ENCODE assay signal across 24 mouse cellular contexts in genomic region chr3:92565418-92565817, GRCm38 (mm10). TPM values are rescaled to one million over a fixed set of nuclear protein-coding genes. Genes with fewer than 3 reads are reported as not detected.
DNase-seq lines count a peak whose midpoint lies in the region; ATAC-seq and TF ChIP-seq lines count a peak whose summit lies in the region.
"Had no signal": no experiment of that assay in that cellular context is flagged by ENCODE, and none has a peak within 500 bp of the region (broad histone marks: within the 10 kb centered on the region; RNA-seq: fewer than 3 reads in every experiment).

No protein-coding gene starts in this region.

- POLR2A ChIA-PET in Patski (lab: Charles Lee) = no interaction called here

- TF ChIP-seq EP300 in liver, postnatal 0 days (IDR thresholded peaks at IDR 0.05; ENCODE audit: low read depth) = no peak

- in situ Hi-C loops in Patski (cut with MboI; ENCODE audit: low pct_unique_long_range_greater_than_20kb) = no loop called here

- H3K9me3 ChIP-seq in intestine, postnatal 0 days (ENCODE audit: control insufficient read depth) = no peaks in the 10 kb centered on the region
- no peaks in the 10 kb centered on the region for H3K9me3 ChIP-seq in intestine, embryonic 15.5 days
- H3K9me3 ChIP-seq in liver, postnatal 0 days (ENCODE audit: low read length) = no peaks in the 10 kb centered on the region
- H3K9me3 ChIP-seq: embryonic facial prominence, embryonic 15.5 days; forebrain, embryonic 10.5 days; hindbrain, embryonic 12.5 days; neural tube, embryonic 12.5 days had no signal

- no peaks in the 10 kb centered on the region for H3K36me3 ChIP-seq in intestine, postnatal 0 days (ENCODE audit: control insufficient read depth, insufficient read depth)
- H3K36me3 ChIP-seq in intestine, embryonic 15.5 days = no peaks in the 10 kb centered on the region
- H3K36me3 ChIP-seq in liver, postnatal 0 days (replicated peaks; ENCODE audit: insufficient read depth, low read length) = no peaks in the 10 kb centered on the region
- H3K36me3 ChIP-seq: embryonic facial prominence, embryonic 15.5 days; forebrain, embryonic 10.5 days; hindbrain, embryonic 12.5 days; neural tube, embryonic 12.5 days had no signal

- peak; percentile 62 for TF ChIP-seq CTCF in intestine, postnatal 0 days (IDR thresholded peaks at IDR 0.05; ENCODE audit: low read depth)
- peak; percentile 56 for TF ChIP-seq CTCF in liver, postnatal 0 days (IDR thresholded peaks at IDR 0.05; ENCODE audit: low read depth)
- TF ChIP-seq CTCF in Patski (IDR thresholded peaks at IDR 0.05) = peak; percentile 35

- H3K4me2 ChIP-seq in intestine, postnatal 0 days (replicated peaks; ENCODE audit: low read depth) = no peak overlapping the region
- no peak overlapping the region for H3K4me2 ChIP-seq in intestine, embryonic 15.5 days (replicated peaks)
- H3K4me2 ChIP-seq in liver, postnatal 0 days (ENCODE audit: low read depth, low read length) = no peak overlapping the region
- H3K4me2 ChIP-seq: embryonic facial prominence, embryonic 15.5 days; heart, embryonic 11.5 days; hindbrain, embryonic 12.5 days; neural tube, embryonic 12.5 days had no signal

- no peak for ATAC-seq in intestine, postnatal 0 days
- ATAC-seq in intestine, embryonic 15.5 days = no peak
- ATAC-seq in liver, postnatal 0 days = no peak
- ATAC-seq in Patski = no peak
- ATAC-seq: activated CD4-positive, CD25-positive, alpha-beta regulatory T cell, adult 4 months had no signal

- H3K9ac ChIP-seq in intestine, postnatal 0 days (ENCODE audit: low read depth, low read length) = no peak overlapping the region
- no peak overlapping the region for H3K9ac ChIP-seq in intestine, embryonic 15.5 days
- no peak overlapping the region for H3K9ac ChIP-seq in liver, postnatal 0 days (replicated peaks)
- H3K9ac ChIP-seq: embryonic facial prominence, embryonic 15.5 days; hindbrain, embryonic 12.5 days; liver, embryonic 14.5 days; neural tube, embryonic 12.5 days had no signal

- no peak overlapping the region for H3K27ac ChIP-seq in intestine, postnatal 0 days (ENCODE audit: low read depth, low read length)
- no peak overlapping the region for H3K27ac ChIP-seq in intestine, embryonic 15.5 days
- H3K27ac ChIP-seq in liver, postnatal 0 days (ENCODE audit: low read depth) = no peak overlapping the region
- H3K27ac ChIP-seq: embryonic facial prominence, embryonic 15.5 days; forebrain, embryonic 10.5 days; gastrocnemius, adult 2 months; hindbrain, embryonic 12.5 days; liver, embryonic 14.5 days; neural tube, embryonic 12.5 days had no signal

- H3K4me3 ChIP-seq in intestine, postnatal 0 days (ENCODE audit: low read depth, low read length) = no peak overlapping the region
- no peak overlapping the region for H3K4me3 ChIP-seq in intestine, embryonic 15.5 days (replicated peaks)
- no peak overlapping the region for H3K4me3 ChIP-seq in liver, postnatal 0 days (ENCODE audit: low read depth, low read length)
- H3K4me3 ChIP-seq: embryonic facial prominence, embryonic 15.5 days; forebrain, embryonic 10.5 days; gastrocnemius, adult 2 months; hindbrain, embryonic 12.5 days; neural tube, embryonic 12.5 days had no signal

- no peaks in the 10 kb centered on the region for H3K4me1 ChIP-seq in intestine, postnatal 0 days (replicated peaks; ENCODE audit: control insufficient read depth, insufficient read depth, low read length)
- H3K4me1 ChIP-seq in intestine, embryonic 15.5 days (replicated peaks) = no peaks in the 10 kb centered on the region
- H3K4me1 ChIP-seq in liver, postnatal 0 days (ENCODE audit: insufficient read depth) = no peaks in the 10 kb centered on the region
- H3K4me1 ChIP-seq: embryonic facial prominence, embryonic 15.5 days; forebrain, embryonic 10.5 days; hindbrain, embryonic 12.5 days; neural tube, embryonic 12.5 days had no signal

- CTCF ChIA-PET in Patski (lab: Charles Lee) = interaction anchor here (0.9 to 1.2 kb wide), 2 partner anchors 8 to 20 kb away, joined by 3 read pairs; partner anchors contain the start of gene Ivl

- H3K27me3 ChIP-seq in intestine, postnatal 0 days (replicated peaks; ENCODE audit: control insufficient read depth, insufficient read depth, low read length) = no peaks in the 10 kb centered on the region
- H3K27me3 ChIP-seq in intestine, embryonic 15.5 days (replicated peaks) = no peaks in the 10 kb centered on the region
- no peaks in the 10 kb centered on the region for H3K27me3 ChIP-seq in liver, postnatal 0 days (ENCODE audit: insufficient read depth, low read length)
- peaks cover 9% of the 10 kb centered on the region for H3K27me3 ChIP-seq in Patski
- H3K27me3 ChIP-seq: embryonic facial prominence, embryonic 15.5 days; hindbrain, embryonic 12.5 days; neural tube, embryonic 12.5 days had no signal

- no peak for DNase-seq in liver, postnatal 0 days
- no peak for DNase-seq in liver
- peak; percentile 55 for DNase-seq in 3T3-L1 (ENCODE audit: low read depth, low spot score)
- DNase-seq in Patski (ENCODE audit: low read depth, low spot score) = no peak
- DNase-seq in urinary bladder, adult 2 months (ENCODE audit: low spot score) = no peak
- DNase-seq: adrenal gland, postnatal 25 days; cerebellum, adult 18-20 months; cerebellum, postnatal 36 days; gastrocnemius, adult 2 months; heart, postnatal 14 days; lung, postnatal 4 days; thymus, postnatal 36 days had no signal

RNA-seq across cellular contexts. Expression of gene Ivl, which starts 8.1 kb away (rescaled TPM):
- polyA plus RNA-seq in intestine, postnatal 0 days (2015; fragmentation: Nextera tagmentation; extraction: Ambion mirVana) = 0.47 and 0.80 TPM in 2 replicates
- polyA plus RNA-seq in intestine, embryonic 15.5 days (2015; fragmentation: Nextera tagmentation; extraction: Ambion mirVana) = 0.09 TPM in 1 of 2 replicates, not detected in the other
- not detected in 2 replicates for polyA plus RNA-seq in liver, postnatal 0 days (2015; fragmentation: Nextera tagmentation; extraction: Ambion mirVana)
- not detected for polyA plus RNA-seq in Patski (2021)
- 233 and 291 TPM in 2 replicates for polyA plus RNA-seq in urinary bladder, adult 2 months (2012; rRNA removed)
- polyA plus RNA-seq: activated CD4-positive, CD25-positive, alpha-beta regulatory T cell, adult 4 months; forebrain, embryonic 10.5 days; gonadal fat pad, adult 2 months; heart, embryonic 11.5 days; limb, embryonic 11.5 days had no signal

RNA-seq across cellular contexts. Expression of gene Smcp, which starts 23.4 kb away (rescaled TPM):
- 96.4 and 137 TPM in 2 replicates for polyA plus RNA-seq in intestine, postnatal 0 days (2015; fragmentation: Nextera tagmentation; extraction: Ambion mirVana)
- 3.4 and 5.3 TPM in 2 replicates for polyA plus RNA-seq in intestine, embryonic 15.5 days (2015; fragmentation: Nextera tagmentation; extraction: Ambion mirVana)
- 5.1 and 6.3 TPM in 2 replicates for polyA plus RNA-seq in liver, postnatal 0 days (2015; fragmentation: Nextera tagmentation; extraction: Ambion mirVana)
- not detected for polyA plus RNA-seq in Patski (2021)
- polyA plus RNA-seq in urinary bladder, adult 2 months (2012; rRNA removed) = 0.18 TPM in 1 of 2 replicates, not detected in the other
- polyA plus RNA-seq: activated CD4-positive, CD25-positive, alpha-beta regulatory T cell, adult 4 months; embryonic facial prominence, embryonic 15.5 days; forebrain, embryonic 10.5 days; heart, embryonic 11.5 days; hindbrain, embryonic 12.5 days; intestine, embryonic 14.5 days; limb, embryonic 11.5 days; liver, embryonic 14.5 days; neural tube, embryonic 12.5 days had no signal

RNA-seq across cellular contexts. Expression of gene 2310046K23Rik, which starts 31.1 kb away (rescaled TPM):
- polyA plus RNA-seq in intestine, postnatal 0 days (2015; fragmentation: Nextera tagmentation; extraction: Ambion mirVana) = not detected in 2 replicates
- not detected in 2 replicates for polyA plus RNA-seq in intestine, embryonic 15.5 days (2015; fragmentation: Nextera tagmentation; extraction: Ambion mirVana)
- polyA plus RNA-seq in liver, postnatal 0 days (2015; fragmentation: Nextera tagmentation; extraction: Ambion mirVana) = not detected in 2 replicates
- polyA plus RNA-seq in Patski (2021) = not detected
- polyA plus RNA-seq in urinary bladder, adult 2 months (2012; rRNA removed) = not detected in 2 replicates
- polyA plus RNA-seq: activated CD4-positive, CD25-positive, alpha-beta regulatory T cell, adult 4 months; forebrain, embryonic 10.5 days; gonadal fat pad, adult 2 months; heart, embryonic 11.5 days; hindbrain, embryonic 12.5 days; intestine, embryonic 14.5 days; limb, embryonic 11.5 days; liver, embryonic 14.5 days; neural tube, embryonic 12.5 days had no signal

RNA-seq across cellular contexts. Expression of gene 2210017I01Rik, which starts 41.9 kb away (rescaled TPM):
- polyA plus RNA-seq in intestine, postnatal 0 days (2015; fragmentation: Nextera tagmentation; extraction: Ambion mirVana) = 0.18 and 0.34 TPM in 2 replicates
- polyA plus RNA-seq in intestine, embryonic 15.5 days (2015; fragmentation: Nextera tagmentation; extraction: Ambion mirVana) = not detected in 2 replicates
- not detected in 2 replicates for polyA plus RNA-seq in liver, postnatal 0 days (2015; fragmentation: Nextera tagmentation; extraction: Ambion mirVana)
- not detected for polyA plus RNA-seq in Patski (2021)
- polyA plus RNA-seq in urinary bladder, adult 2 months (2012; rRNA removed) = not detected in 2 replicates
- polyA plus RNA-seq: activated CD4-positive, CD25-positive, alpha-beta regulatory T cell, adult 4 months; forebrain, embryonic 10.5 days; gonadal fat pad, adult 2 months; heart, embryonic 11.5 days; hindbrain, embryonic 12.5 days; intestine, embryonic 14.5 days; limb, embryonic 11.5 days; liver, embryonic 14.5 days; neural tube, embryonic 12.5 days had no signal

RNA-seq across cellular contexts. Expression of gene Lce6a, which starts 56.0 kb away (rescaled TPM):
- 1.8 and 2.1 TPM in 2 replicates for polyA plus RNA-seq in intestine, postnatal 0 days (2015; fragmentation: Nextera tagmentation; extraction: Ambion mirVana)
- not detected in 2 replicates for polyA plus RNA-seq in intestine, embryonic 15.5 days (2015; fragmentation: Nextera tagmentation; extraction: Ambion mirVana)
- not detected in 2 replicates for polyA plus RNA-seq in liver, postnatal 0 days (2015; fragmentation: Nextera tagmentation; extraction: Ambion mirVana)
- not detected for polyA plus RNA-seq in Patski (2021)
- 1.2 and 1.3 TPM in 2 replicates for polyA plus RNA-seq in urinary bladder, adult 2 months (2012; rRNA removed)
- polyA plus RNA-seq: activated CD4-positive, CD25-positive, alpha-beta regulatory T cell, adult 4 months; forebrain, embryonic 10.5 days; heart, embryonic 11.5 days; hindbrain, embryonic 12.5 days; intestine, embryonic 14.5 days; limb, embryonic 11.5 days; liver, embryonic 14.5 days; neural tube, embryonic 12.5 days had no signal

Comparison
In these comparisons a context has a peak if more than half of its experiments do, and no peak if none do; other contexts are left out.
1. RNA of gene Smcp, which starts 23.4 kb away (polyA plus RNA-seq): 96.4 to 137 TPM in intestine, postnatal 0 days; 5.1 to 6.3 TPM in liver, postnatal 0 days, 3.4 to 5.3 TPM in intestine, embryonic 15.5 days, 0.18 TPM in urinary bladder, adult 2 months and not detected in Patski (single experiment); every median in the first group is over 10 times any median in the second.
2. RNA of gene Ivl, which starts 8.1 kb away (polyA plus RNA-seq): 233 to 291 TPM in urinary bladder, adult 2 months; 0.47 to 0.80 TPM in intestine, postnatal 0 days, not detected in Patski (single experiment), 0.09 TPM in intestine, embryonic 15.5 days and not detected in liver, postnatal 0 days; every median in the first group is over 100 times any median in the second.
3. Peak in every context shown above with its lines, with median percentiles within 50 percentile points of each other: CTCF ChIP-seq.